Mouse (Mus musculus) C2C12 (cell line): ENCODE measurements around the gene Nop2.

Experiments used
- MAX ChIP-seq: IDR thresholded peaks from one replicate; pipeline ENCODE4 v1.6.1; 2011; ENCODE audit warnings: mild to moderate bottlenecking, control low read depth
- USF1 ChIP-seq: IDR thresholded peaks from one replicate; pipeline ENCODE4 v1.6.1; 2011; ENCODE audit warnings: low read depth, mild to moderate bottlenecking, control low read depth, moderate library complexity

DNA sequence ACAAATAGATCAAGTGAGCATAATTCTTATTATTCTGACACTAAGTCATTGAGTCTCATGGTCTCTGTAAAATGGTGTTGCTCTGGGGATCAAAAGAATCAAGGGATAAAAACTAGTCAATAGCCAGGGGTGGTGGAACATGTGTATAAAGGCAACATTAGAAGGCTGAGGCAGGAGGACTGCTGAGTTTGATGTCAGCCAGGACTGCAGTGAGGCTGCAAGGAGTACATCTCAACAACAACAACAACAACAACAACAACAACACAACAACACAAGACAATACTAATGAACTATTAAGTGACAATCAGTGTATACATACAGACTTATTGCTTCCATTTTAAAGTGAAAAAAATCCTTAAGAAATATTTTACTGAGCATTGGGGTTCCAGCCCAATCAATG is 59.1 kb downstream of the Nop2 start:
- TF ChIP-seq MAX (no peak), USF1 (no peak)
